Mouse (Mus musculus) kidney, embryonic 15.5 days (tissue): Measurements from ENCODE around the gene Vipr1. TPM values are rescaled to one million over a fixed set of nuclear protein-coding genes. Genes with fewer than 3 reads are reported as not detected.

ENCODE experiments used
- ATAC-seq: fragments of 200-750 bp; cut with Nextera tagmentation; replicated peaks from 2 replicates; pipeline ENCODE4 v1.8.0; 2017; ENCODE audit warnings: moderate TSS enrichment; ENCODE audit not compliant: low FRiP score
- H3K27ac ChIP-seq: fragments of 300-500 bp; sonication (generic); 2 replicates; pipeline ENCODE4 v1.5.1; 2015; ENCODE audit warnings: mild to moderate bottlenecking, inconsistent platforms
- H3K27me3 ChIP-seq: fragments of 300-500 bp; sonication (generic); 2 replicates; pipeline ENCODE4 v1.6.1; 2015; ENCODE audit warnings: inconsistent platforms
- H3K36me3 ChIP-seq: fragments of 300-500 bp; sonication (generic); 2 replicates; pipeline ENCODE4 v1.6.1; 2015; ENCODE audit warnings: inconsistent platforms
- H3K4me1 ChIP-seq: fragments of 300-500 bp; sonication (generic); 2 replicates; pipeline ENCODE4 v1.6.1; 2015; ENCODE audit warnings: inconsistent platforms
- H3K4me2 ChIP-seq: fragments of 300-500 bp; sonication (generic); 2 replicates; pipeline ENCODE4 v1.6.1; 2015; ENCODE audit warnings: moderate library complexity, mild to moderate bottlenecking, inconsistent platforms
- H3K4me3 ChIP-seq: fragments of 300-500 bp; sonication (generic); replicated peaks from 2 replicates; pipeline ENCODE4 v1.5.1; 2015; ENCODE audit warnings: mild to moderate bottlenecking, inconsistent platforms
- H3K9ac ChIP-seq: fragments of 300-500 bp; sonication (generic); 2 replicates; pipeline ENCODE4 v1.6.1; 2015; ENCODE audit warnings: mild to moderate bottlenecking, inconsistent platforms
- H3K9me3 ChIP-seq: fragments of 300-500 bp; sonication (generic); replicated peaks from 2 replicates; pipeline ENCODE4 v1.6.1; 2016; ENCODE audit warnings: inconsistent platforms
- WGBS: fragments of 180-500 bp; shearing (Covaris S2); methylation state at CpG from one replicate; pipeline ENCODE4 v1.1.7; 2015; ENCODE audit warnings: mixed read lengths; 5-methylcytosine and 5-hydroxymethylcytosine counted together
- polyA plus RNA-seq: library from polyadenylated mRNA; unstranded; fragments of >200 nt; fragmentation: Nextera tagmentation; extraction: Ambion mirVana; gene quantifications from 2 replicates; pipeline ENCODE4 v1.2.1, GENCODE M21; 2015

Vipr1 gene
- polyA plus RNA-seq, 1 experiment from 2014 or later, result 0.18 TPM

GRCm38 (mm10) chr9:121708506-121709486 is 66.3 kb downstream of the Vipr1 start:
- no peak for ATAC-seq
- peak overlapping the region; percentile 95; the same call in 1 of the 2 replicates for H3K27ac ChIP-seq
- 56% methylated on average over 7 of the region's 7 CpGs for WGBS
- H3K9me3 ChIP-seq, result no peaks in the 10 kb centered on the region
- no peaks in the 10 kb centered on the region for H3K27me3 ChIP-seq
- H3K9ac ChIP-seq, result no peak overlapping the region
- peaks cover 54% of the 10 kb centered on the region for H3K4me1 ChIP-seq
- no peak overlapping the region for H3K4me3 ChIP-seq
- no peak overlapping the region for H3K4me2 ChIP-seq
- peaks cover 14% of the 10 kb centered on the region for H3K36me3 ChIP-seq

DNA sequence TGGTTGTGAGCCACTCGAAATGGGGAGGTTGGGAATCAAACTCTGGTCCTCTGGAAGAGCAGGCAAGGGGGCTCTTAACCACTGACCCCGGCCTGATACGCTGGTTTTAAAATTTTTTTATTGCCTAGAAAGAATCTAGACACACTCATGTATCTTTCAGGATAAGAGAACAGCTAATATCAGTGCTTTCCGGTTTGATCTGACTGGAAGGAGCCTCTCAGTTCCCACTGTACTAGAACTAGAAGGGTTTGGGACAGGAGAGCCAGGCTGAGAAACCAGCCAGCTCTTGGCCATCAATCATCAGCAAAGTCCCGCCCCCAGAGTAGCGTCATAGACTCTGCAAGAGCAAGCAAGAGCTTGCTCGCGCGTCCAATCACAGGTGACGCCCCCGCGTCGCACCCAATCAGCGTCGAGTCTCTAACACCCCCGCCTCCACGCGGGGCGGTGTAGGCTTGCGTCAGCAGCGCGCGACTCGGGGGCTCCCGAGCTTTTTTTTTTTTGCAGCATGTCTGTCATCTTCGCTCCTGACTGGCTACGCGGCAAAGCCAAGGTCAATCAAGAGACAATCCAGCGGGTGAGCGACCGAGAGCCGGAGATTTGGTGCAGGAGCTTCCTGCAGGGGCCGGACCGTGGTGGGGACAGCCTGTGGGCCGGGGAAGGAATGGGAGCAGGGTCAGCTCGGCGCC is 67.5 kb downstream of the Vipr1 start, which contains the start of gene Ss18l2:
TSS of gene Ss18l2 (plus strand) at position 432 of the 686 bp plus-strand sequence.
- Histone ChIP-seq H3K36me3 (peaks cover 15% of the 10 kb centered on the region), H3K27ac (peak within 1 kb of the TSS; percentile 95), H3K4me3 (peak within 1 kb of the TSS; percentile 68), H3K27me3 (no peaks in the 10 kb centered on the region), H3K4me2 (peak within 1 kb of the TSS; percentile 82), H3K4me1 (peaks cover 47% of the 10 kb centered on the region), H3K9me3 (no peaks in the 10 kb centered on the region), H3K9ac (peak within 1 kb of the TSS; percentile 88)
- ATAC-seq, result peak; percentile 94
- WGBS, result 4% methylated on average over 37 of the region's 37 CpGs

GRCm38 (mm10) chr9:121710584-121710975 is 68.1 kb downstream of the Vipr1 start:
- under 1% methylated on average over 18 of the region's 18 CpGs for WGBS
- Histone ChIP-seq H3K36me3 (peaks cover 15% of the 10 kb centered on the region), H3K9me3 (no peaks in the 10 kb centered on the region), H3K4me2 (peak overlapping the region; percentile 82), H3K27me3 (no peaks in the 10 kb centered on the region), H3K9ac (peak overlapping the region; percentile 88), H3K27ac (peak overlapping the region; percentile 95), H3K4me3 (peak overlapping the region; percentile 68), H3K4me1 (peaks cover 42% of the 10 kb centered on the region)
- peak; percentile 20 for ATAC-seq

- ATAC-seq, result no peak
Observed at GRCm38 (mm10) chr9:121717048-121717447, 74.5 kb downstream of the Vipr1 start.

DNA sequence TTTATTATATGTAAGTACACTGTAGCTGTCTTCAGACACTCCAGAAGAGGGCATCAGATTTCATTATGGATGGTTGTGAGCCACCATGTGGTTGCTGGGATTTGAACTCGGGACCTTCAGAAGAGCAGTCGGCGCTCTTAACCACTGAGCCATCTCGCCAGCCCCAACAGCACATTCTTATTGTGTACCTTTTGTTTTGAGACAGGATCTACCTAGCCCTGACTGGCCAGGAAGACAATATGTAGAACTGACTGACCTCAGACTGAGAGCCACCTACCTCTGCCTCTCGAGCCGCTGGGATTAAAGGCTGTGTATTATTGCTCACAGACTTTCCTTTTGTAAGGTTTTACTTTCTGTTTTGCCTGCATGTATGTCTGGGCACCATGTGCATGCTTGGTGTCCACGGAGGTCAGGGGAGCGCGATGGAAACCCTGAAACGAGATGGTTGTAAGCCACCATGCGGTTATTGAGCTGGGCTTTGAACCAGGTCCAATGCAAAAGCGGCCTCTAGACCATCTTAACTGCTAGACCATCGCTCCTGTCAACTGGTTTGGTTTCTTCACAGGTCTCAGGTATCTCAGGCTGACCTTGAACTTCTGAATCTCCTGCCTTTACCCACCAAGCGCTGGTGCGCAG is 75.7 kb downstream of the Vipr1 start:
- no peaks in the 10 kb centered on the region for H3K9me3 ChIP-seq
- peak overlapping the region; percentile 53 for H3K9ac ChIP-seq
- H3K4me1 ChIP-seq, result peaks cover 22% of the 10 kb centered on the region
- 73% methylated on average over 15 of the region's 15 CpGs for WGBS
- H3K4me3 ChIP-seq, result peak overlapping the region; percentile 87
- H3K36me3 ChIP-seq, result peaks cover 14% of the 10 kb centered on the region
- no peaks in the 10 kb centered on the region for H3K27me3 ChIP-seq
- peak overlapping the region; percentile 87 for H3K4me2 ChIP-seq
- 0 out of 2 replicates have a peak, but pooled peaks have one; percentile 3 for ATAC-seq
- peak overlapping the region; percentile 96 for H3K27ac ChIP-seq

More at GRCm38 (mm10) chr9:121717048-121717447, 74.5 kb downstream of the Vipr1 start:
- Histone ChIP-seq H3K27me3 (no peaks in the 10 kb centered on the region), H3K27ac (no peak overlapping the region), H3K4me2 (no peak overlapping the region), H3K4me1 (peaks cover 28% of the 10 kb centered on the region), H3K9ac (no peak overlapping the region), H3K9me3 (no peaks in the 10 kb centered on the region), H3K4me3 (no peak overlapping the region), H3K36me3 (peaks cover 22% of the 10 kb centered on the region)
- 82% methylated on average over 2 of the region's 2 CpGs for WGBS

DNA sequence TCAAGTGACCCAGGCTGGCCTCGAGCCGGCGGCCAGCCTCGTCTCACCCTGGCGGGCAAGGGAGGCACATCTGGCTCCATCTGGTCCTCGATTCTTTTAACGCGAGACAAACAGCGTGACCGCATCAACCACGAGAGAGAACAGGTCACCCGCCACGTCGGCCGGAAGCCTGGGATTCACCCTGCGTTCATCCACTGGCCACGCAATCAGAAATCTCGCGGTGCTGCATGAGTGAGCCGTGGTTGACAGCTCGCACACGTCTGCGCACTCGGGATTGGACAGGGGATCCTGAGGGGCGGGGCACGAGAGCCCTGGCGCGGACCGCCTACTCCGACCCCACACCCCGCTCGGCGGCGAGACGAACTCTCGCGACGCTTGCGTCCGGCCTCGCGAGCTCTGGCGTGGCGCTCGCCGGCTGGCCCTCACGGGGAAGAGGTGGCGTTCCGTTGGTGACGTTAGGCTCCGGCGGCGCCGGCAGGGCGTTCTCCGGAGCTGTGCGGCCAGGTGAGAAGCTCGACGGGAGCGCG is 76.3 kb downstream of the Vipr1 start, which contains the start of gene Nktr:
TSS of gene Nktr (plus strand) at position 378 of the 527 bp plus-strand sequence.
- Histone ChIP-seq H3K27ac (peak within 1 kb of the TSS; percentile 96), H3K9me3 (no peaks in the 10 kb centered on the region), H3K4me1 (peaks cover 22% of the 10 kb centered on the region), H3K9ac (peak within 1 kb of the TSS; percentile 95), H3K36me3 (peaks cover 7% of the 10 kb centered on the region; the same call in 1 of the 2 replicates), H3K4me3 (peak within 1 kb of the TSS; percentile 87), H3K4me2 (peak within 1 kb of the TSS; percentile 87), H3K27me3 (no peaks in the 10 kb centered on the region)
- peak; percentile 99 for ATAC-seq
- WGBS, result under 1% methylated on average over 61 of the region's 61 CpGs

GRCm38 (mm10) chr9:121719347-121720331 is 77.1 kb downstream of the Vipr1 start:
- H3K4me3 ChIP-seq, result peak overlapping the region; percentile 87
- H3K9ac ChIP-seq, result peak overlapping the region; percentile 95
- no peaks in the 10 kb centered on the region for H3K27me3 ChIP-seq
- peaks cover 22% of the 10 kb centered on the region for H3K4me1 ChIP-seq
- H3K27ac ChIP-seq, result peak overlapping the region; percentile 96
- ATAC-seq, result peak; percentile 81
- H3K36me3 ChIP-seq, result peaks cover 7% of the 10 kb centered on the region; the same call in 1 of the 2 replicates
- H3K9me3 ChIP-seq, result no peaks in the 10 kb centered on the region
- peak overlapping the region; percentile 87 for H3K4me2 ChIP-seq
- WGBS, result under 1% methylated on average over 55 of the region's 87 CpGs

Other genes with a start within 250 kb of the Vipr1 start
- 3.6 and 4.0 TPM in 2 replicates for gene Cck, start 147.0 kb upstream of the Vipr1 start, polyA plus RNA-seq
- gene Lyzl4, start 620 bp upstream of the Vipr1 start, polyA plus RNA-seq, result not detected in 2 replicates
- 10.5 and 10.6 TPM in 2 replicates for gene Sec22c, start 62.8 kb downstream of the Vipr1 start, polyA plus RNA-seq
- 113 and 128 TPM in 2 replicates for gene Ss18l2, start 67.6 kb downstream of the Vipr1 start, polyA plus RNA-seq
- 59.6 and 67.8 TPM in 2 replicates for gene Nktr, start 76.5 kb downstream of the Vipr1 start, polyA plus RNA-seq
- 12.8 and 15.3 TPM in 2 replicates for gene Zfp651, start 116.6 kb downstream of the Vipr1 start, polyA plus RNA-seq
- 1.8 and 2.9 TPM in 2 replicates for gene Klhl40, start 134.9 kb downstream of the Vipr1 start, polyA plus RNA-seq
- 0.69 and 0.80 TPM in 2 replicates for gene Hhatl, start 149.8 kb downstream of the Vipr1 start, polyA plus RNA-seq
- 0.47 and 0.53 TPM in 2 replicates for gene Ccdc13, start 196.7 kb downstream of the Vipr1 start, polyA plus RNA-seq
- 151 and 153 TPM in 2 replicates for gene Higd1a, start 215.6 kb downstream of the Vipr1 start, polyA plus RNA-seq